Mouse (Mus musculus) liver, adult 2 months (tissue): ENCODE results near the gene Grm7.

Experiments
- CTCF ChIP-seq: fragments of 200-500 bp; IDR thresholded peaks from 2 replicates; pipeline ENCODE4 v1.5.1; 2011; ENCODE audit warnings: low read depth, low read length, control low read depth
- POLR2A ChIP-seq: fragments of 200-500 bp; IDR thresholded peaks from 2 replicates; pipeline ENCODE4 v1.6.1; 2011; ENCODE audit warnings: low read length, control low read depth; ENCODE audit not compliant: insufficient read depth; ENCODE audit errors: extremely low read depth

GRCm38 (mm10) chr6:110714943-110715342 lies 69.6 kb downstream of the Grm7 start:
- TF ChIP-seq POLR2A (no peak), CTCF (no peak)
